Mouse (Mus musculus) lung, postnatal 25 days (tissue): ENCODE data around the gene Rpp25l.
A peak's percentile ranks its signal among the peaks of the same experiment; 100 is the strongest.

Experiments used
- DNase-seq: peaks from one replicate; pipeline ENCODE4 v3.0.0; 2022; ENCODE audit warnings: low spot score

The Rpp25l gene

DNA sequence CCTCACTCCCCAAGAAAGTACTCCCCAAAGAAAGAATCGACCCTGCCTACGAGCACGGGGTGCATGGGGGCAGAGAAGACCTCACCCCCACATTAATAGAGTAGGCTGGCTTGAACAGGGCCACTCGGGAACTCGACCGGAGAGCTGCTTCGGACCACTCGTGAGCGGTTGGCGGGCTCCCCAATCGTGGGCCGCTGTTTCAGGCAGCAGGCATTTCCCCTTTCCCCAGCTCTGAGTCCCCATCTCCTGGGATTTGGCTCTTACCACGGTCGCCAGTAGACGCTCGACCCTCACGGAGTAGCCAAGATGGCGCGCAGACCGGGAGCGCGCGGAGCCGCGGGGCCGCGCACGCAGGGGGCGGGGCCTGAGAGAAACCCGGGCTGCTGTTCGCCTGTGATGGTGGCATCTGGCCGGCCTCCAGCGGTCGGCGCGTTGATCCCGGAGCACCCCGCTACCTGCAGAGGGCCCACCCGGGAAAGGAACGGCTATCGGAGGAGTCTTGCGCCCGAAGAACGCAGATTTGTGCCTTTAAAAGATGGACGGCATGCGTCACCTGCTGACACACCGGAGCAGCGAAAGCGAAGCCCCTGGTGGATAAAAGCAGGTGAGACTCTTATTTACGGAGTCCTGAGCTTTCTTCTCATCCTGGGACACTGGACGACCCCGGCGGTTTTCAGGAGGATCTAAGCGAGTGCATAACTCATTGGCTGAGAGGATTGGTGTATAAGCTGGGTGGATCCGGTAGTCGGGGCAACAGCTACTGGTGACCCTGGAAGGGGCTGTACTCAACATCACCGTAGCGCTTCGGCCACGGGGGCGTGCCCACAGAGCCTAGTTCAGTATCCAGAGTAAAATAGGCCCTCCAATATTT is at the start of gene Rpp25l:
Gene Rpp25l (minus strand): TSS at position 338 of the 871 bp plus-strand sequence.
- DNase-seq = peak; percentile 81

DNA sequence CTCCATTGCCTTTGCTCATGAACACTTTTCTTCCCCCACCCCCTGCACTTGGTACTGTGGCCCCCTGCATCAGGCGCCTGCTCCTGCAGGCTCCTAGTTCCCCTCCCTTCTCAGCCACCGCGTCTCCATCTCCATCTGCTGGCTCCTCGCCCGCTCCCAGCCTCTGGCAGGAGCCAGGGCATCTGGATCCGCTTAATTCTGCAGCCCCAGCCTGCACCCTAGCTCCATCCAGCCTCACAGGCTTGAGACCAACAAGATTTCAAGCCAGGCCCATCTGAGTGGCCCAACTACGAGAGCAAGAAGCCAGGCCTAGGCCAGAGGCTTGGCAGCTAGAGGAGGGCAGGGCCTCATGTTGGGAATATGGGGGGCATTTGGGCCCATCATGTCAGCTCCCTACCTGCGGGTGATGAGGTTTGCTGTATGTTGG is 49.4 kb upstream of the Rpp25l start:
- peak; percentile 31 for DNase-seq

DNA sequence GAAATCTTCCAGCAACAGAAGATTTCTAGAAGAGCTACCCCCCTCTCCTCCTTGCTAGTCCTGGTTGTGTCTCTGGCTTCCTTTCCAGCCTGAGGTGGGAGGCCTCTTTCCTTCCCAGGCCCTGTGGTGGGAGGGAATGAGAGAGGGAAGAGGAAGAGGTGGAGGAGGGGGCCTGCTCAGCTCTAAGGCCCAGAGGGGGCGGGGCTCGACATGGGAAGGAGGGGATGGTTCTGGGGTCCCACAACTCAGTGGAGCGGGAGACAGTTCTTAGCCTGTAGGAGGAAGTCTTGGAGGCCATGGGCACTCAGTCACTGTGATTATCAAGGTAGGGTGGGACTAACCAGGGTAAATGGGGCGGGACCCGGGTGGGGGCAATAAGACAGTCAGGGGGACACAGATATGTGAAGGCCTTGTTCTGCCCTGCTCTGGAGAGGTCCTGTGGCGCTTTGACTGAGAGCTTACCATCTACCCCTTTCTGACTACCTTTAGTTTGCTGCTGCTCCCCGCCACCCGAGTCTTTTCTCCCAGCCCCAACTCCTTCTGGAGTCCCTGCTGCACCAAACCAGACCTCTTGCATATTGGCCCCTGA is 48.9 kb upstream of the Rpp25l start:
- no peak for DNase-seq

DNA sequence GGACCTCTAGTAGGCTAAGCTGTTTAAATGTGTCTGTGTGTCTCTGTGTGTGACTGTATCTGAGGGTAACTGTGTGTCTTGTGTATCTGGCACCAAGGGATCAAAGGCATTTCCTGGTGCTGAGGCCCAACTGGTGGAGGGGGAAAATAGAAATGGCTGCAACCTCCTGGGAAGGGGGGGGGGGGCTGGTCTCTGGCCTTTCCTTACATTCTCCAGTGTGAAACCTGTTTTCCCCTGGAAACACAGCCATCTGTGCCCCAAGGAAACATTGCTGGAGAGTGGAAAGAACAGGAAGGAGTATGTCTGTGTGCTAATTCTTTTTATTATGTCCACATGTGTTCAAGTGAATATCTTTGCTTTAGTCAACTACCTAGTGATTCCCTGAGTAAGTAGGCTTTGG is 48.3 kb upstream of the Rpp25l start:
- DNase-seq = no peak

DNA sequence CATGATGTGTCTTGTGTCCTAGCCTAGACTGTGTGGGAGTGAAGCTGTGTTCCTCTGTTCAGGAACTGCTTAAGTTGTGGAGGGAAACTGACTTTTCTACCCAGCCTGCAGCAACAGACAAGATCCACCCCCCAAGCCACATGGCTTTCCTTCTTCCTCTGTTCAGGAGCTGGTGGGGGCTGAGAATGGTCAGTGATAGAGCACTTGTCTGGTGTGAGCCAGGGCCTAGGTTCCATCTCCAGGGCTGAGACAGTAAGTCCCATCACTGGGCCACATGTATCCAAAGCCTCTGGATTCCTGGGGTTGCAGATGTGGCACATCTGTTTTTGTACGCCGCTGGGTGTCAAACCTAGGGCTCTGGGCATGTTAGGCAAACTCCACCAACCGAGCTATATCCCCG is 47.6 kb upstream of the Rpp25l start:
- DNase-seq = no peak

DNA sequence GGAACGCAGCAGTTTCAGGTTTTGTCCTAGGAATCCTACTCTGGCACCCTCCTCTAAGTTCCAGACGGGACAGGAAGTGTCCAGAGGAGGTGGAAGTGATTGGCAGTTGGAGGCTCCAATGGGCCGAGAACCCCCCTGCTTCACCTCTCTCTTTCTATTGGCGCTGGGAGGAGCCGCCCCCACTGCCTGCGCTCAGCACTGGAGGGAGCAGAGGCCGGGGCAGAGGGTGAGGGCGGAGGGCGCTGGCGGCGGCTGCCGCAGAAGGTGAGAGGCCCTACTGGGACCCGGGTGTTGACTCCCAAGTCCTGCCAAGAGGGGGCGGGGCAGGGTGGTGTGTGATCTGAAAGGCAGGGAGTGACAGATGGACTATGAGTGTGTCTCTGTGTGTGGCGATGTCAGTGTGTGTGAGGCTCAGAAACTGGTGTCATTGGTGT is 47.0 kb upstream of the Rpp25l start:
- peak; percentile 96 for DNase-seq

DNA sequence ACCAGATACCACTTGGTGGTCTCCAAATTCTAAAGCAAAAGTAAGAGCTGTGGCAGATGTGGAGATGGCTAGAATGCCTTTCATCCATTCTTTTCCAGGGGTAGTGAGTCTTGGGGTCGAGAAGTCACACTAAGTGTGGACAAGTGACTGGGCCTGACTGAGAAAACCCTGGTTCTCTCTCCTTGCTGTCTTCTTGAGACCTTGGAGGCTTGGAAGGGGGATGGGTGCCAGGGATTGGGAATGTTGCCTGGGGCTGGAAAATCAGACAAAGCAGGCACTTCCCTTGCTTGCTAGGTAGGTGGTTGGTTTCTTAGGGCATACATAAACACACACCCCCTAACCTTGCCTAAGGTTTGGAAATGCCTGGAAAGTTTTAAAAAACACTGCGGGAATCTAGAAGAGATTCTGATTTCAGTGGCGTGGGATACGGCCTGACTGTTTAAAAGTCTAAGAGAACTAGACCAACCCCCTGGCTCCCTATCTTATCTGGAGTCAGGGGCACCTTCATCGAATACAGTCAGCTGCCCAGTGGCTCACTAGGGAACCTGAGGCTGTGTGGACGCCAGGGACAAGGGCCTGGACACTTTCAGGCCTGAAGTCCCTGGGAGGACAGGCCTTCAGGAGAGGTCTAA is 46.4 kb upstream of the Rpp25l start:
- no peak for DNase-seq

DNA sequence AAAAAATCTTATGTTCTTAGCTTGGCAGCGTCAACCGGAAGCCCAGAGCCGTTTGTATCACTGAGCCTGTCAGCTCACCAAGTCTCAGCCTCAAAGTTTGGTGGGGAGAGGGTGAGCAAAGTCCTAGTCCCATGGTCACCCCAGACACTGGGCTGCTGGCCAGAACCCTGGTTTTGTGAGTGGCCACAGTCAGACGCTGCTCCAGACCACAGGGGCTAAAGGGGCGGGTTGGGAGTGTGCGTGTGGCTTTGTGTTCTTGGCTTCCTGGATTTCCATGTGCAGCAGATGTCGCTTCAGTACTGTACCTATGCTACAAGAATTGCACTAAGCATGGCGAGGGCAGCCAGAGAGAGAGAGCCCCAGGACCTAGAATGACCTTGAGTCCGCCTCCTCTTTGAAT is 45.9 kb upstream of the Rpp25l start:
- DNase-seq = no peak

DNA sequence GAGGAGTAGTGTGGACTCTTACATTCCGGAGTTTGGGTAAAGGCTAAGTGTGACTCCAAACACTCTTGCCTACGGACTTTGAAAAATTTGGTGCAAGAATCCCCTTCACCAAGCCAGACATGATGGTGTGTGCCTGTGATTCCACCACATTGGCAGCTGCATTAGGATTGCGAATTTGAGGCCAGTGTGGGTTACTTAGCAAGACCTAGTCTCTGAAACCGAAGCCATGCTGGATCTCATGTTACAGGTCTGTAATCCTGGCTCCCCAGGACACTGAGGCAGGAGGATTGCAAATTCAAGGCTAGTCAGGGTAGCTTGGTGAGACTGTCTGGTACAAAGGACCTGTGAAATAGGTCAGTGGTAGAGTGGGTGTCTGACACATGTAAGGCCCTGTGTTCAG is 45.4 kb upstream of the Rpp25l start:
- no peak for DNase-seq

DNA sequence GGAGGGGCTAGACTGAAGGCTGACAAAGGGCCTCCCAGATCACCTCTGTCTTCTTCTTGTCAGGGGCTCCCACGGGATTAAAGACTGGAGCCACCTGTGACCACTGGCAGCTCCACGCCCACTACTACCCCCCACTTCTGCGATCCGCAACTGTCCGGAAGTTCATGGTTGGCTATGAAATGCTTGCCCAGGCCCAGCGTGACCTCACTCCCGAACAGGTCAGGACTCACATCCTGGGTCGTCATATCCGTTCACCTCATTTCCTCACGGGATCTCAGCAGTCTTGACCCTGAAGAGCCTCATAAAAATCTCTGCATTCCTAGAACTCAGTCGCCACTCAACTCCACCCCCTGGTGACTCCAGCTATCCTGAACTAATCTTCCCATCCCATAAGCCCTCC is 44.7 kb upstream of the Rpp25l start:
- no peak for DNase-seq

DNA sequence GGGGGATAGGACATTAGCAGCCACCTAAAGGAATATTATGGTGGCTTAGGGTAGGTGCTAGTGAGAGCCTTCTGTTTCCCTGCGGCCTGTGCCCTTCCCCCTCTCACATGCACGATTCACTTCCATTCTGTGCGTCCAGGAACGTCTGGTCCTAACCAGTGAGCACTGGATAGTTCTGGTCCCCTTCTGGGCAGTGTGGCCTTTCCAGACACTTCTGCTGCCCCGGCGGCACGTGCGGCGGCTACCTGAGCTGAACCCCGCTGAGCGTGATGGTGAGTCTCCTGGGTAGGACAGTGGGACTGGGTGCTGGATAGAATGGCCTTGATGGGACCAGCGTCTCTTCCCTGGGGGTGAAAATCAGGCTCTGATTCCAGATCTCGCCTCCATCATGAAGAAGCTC is 44.0 kb upstream of the Rpp25l start:
- no peak for DNase-seq

DNA sequence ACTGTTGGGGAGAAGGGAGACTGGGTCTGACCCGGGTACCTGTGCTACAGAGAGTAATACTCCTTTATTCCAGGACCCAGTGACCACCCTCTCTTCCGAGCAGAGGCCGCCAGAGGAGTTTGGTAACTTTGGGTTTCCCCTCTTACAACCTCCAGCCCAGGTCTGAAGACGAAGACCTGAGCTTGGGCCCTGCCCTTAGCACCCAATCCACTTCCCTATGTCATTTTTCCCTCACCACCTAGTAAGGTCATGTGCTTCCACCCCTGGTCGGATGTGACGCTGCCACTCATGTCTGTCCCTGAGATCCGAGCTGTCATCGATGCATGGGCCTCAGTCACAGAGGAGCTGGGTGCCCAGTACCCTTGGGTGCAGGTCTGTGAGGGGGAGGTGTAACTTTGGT is 43.1 kb upstream of the Rpp25l start:
- no peak for DNase-seq

DNA sequence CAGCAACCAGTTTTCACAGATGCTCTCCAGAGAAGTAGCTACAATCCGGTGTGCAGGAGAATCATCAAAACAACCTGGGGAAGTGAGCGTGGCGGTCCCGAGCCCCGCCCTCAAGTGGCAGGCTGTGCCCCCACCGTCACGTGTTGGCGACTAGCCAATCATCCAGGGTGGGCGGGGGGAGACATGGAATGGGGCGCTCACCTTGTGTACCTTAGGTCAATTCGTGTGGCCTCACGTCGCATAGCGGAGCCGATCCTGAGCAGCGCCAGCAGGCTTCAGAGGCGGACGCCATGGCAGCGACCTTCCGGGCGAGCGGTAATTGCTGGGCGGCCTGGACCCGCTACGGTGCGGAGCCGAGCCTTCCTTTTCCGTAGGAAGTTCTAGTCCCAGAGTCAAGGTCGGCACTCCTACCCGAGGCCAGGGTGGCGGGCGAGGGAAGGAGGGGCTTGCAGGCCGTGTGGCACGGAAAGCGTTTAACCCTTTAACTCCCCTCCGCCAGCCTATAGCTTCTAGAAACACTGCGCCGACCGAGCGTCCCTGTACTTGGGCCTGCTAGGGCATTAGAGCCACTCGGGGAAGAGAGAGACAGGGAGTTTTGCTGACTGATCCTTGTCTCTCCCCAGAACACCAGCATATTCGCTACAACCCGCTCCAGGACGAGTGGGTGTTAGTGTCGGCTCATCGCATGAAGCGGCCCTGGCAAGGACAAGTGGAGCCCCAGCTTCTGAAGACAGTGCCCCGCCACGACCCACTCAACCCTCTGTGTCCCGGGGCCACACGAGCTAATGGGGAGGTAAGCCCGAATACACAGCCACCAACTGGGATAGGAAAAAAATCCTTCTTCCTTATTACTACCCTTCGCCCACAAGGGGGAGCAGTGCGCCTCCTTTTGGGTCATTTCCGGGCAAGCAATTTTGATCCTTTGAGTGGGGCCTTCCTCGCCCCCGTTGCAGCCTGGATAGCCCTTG is 42.3 kb upstream of the Rpp25l start, which contains the start of gene Sigmar1:
Gene Sigmar1 (minus strand): TSS at position 820 of the 968 bp plus-strand sequence.
- peak; percentile 89 for DNase-seq

DNA sequence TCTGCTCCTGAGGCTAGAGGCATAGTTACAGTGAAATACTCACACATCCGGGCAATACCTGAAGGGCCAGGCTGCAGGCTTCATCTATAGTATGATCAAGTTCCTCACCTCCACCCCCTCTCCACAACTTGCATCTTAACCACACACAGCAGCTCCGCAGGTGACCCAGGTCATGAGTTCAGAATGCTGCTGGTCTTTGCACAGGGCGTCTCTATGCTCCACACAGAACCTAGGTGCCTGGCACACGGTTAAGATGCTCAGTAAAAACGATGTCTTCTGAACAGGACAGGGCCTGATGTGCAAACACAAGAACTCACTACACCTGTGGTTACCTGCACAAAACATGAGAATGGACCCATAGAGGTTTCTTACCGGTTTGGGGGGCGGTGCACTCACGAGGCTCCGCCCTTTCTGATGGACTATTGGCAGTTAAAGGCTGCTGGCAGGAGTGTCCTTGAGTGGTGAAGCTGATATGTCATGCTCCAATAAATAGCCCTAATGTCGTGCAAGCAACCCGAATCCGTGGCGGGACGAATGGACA is 41.5 kb upstream of the Rpp25l start, which contains the start of gene Galt:
Gene Galt (plus strand): TSS at position 432 of the 541 bp plus-strand sequence.
- no peak for DNase-seq

DNA sequence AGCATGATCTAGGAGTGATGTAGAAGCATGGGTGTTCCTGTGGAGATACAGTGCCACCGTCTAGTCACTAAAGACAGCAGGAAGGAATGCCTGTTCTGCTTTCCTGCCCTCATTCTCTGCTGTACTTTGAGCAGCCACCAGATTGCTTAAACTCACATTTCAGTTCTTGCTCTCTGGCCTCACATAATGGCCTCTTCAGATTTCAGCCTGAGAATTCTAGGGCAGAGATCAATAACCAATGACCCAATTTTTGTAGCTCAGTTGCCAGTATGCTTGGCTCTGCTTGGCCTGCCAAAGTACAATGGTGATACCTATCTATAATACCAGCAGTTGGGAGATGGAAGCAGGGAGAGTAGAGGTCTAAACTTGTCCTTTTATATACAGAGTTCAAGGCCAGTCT is 31.7 kb upstream of the Rpp25l start:
- no peak for DNase-seq

DNA sequence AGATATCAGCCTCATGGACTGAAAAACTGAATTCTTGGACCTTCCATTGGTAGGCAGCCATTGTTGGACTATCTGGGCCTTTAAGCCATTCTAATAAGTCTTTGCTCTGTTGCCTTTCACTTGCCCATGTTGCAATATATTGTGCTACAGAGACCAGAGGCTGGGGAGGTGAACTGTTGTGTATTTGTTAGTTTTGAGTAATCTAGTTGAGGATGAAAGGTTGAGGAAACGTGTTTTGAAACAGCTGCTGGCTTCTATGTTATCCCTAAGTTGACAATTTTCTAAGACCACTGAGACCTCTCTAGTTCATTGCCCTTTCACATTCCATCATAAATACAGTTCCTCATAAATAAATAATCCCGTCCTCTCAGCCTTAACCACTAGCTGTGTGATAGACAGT is 30.8 kb upstream of the Rpp25l start:
- no peak for DNase-seq

DNA sequence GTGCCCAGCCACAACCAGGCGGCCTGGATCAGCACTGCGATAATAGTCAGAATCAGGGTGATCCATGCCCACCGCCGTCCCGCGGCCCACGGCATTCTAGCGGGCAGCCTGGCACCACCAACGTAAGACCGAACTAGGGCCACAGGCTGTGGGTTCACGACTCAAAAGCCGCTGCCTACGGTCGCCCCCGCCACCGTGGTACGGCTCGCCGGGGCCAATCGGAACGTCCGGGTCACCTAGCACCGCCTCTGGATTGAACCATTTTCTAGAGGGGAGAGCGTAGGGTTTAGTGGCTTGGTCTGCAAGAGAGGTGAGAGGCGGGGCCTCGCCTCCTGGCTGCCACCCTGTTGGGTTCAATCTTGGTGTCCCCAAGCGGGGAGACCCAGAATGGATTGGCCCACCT is 27.8 kb upstream of the Rpp25l start:
- DNase-seq = peak; percentile 96

DNA sequence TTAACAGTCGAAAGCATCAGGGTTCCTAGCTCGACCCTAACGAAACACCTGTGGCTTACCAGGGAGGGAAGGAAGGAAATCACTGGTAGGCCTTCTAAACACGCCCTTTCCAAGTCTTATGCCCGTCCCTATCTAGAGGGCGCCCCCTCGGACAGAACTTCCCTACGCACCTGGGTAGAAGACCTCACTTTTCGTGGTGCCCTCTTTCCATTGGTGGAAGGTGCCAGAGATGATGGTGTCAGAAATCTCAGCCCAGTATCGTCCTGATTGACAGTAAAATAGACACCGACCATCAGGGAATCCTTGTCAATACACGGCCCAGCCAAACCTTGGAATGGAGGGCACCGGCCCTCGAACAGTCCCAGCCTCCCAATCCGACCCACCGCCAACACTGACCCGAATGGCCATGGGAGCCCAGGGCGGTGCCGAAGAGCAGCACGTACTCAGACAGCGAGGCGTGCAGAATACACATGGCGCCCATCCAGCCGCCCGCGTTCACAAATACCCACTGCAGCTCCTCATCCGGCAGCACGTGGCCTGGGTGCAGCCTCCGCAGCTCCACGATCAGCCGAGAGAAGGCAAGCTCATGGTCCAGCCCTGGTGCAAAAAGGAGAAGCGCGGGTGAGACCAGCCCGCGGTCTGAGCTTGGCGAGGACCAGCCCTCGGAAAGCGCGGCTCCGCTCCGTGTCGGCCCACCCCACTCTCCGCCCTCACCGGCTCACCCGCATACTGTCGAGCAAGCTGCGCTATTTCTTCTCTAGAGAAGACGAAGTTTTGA is 27.2 kb upstream of the Rpp25l start:
- peak; percentile 50 for DNase-seq

DNA sequence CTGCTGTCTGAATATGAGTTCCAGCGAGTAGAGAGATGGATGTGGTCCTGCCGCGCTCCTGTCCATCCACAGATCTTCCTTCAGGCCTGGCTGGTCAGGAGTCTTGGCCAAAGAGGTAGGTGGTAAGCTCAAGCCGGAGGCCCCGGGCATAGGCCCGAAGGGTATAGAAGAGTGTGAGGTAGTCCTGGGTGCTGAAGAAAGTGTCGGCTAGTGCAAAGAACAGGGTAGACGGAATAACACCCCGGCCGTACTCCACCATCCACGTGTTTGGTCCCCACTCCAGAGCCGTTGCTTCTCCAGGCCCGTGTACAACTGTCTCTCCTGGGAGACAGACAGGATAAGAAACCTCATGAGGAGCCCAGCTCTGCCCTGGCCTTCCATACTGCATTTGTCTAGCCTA is 25.9 kb upstream of the Rpp25l start:
- no peak for DNase-seq

DNA sequence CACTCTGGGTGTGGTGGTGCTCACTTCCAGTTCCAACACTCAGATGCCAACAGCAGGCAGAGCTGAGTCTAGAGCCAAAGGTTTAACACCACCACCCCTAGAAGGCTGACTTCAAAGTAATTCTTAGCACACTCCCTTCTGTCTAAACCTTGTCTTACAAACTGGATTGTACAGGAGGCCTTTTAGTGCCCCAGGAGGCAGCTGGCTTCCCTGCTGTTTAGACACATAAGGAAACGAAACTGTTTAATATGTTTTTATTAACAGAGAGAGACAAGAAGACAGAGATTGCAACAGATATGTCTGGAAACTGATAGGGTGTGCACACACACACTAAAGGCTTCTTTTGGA is 24.9 kb upstream of the Rpp25l start:
- no peak for DNase-seq
